Mouse (Mus musculus): ENCODE results near the gene Metrnl. TPM values are rescaled to one million over a fixed set of nuclear protein-coding genes. Genes with fewer than 3 reads are reported as not detected.

The Metrnl gene
- polyA plus RNA-seq, 1 experiment from 2014 or later: 1.9 TPM

DNA sequence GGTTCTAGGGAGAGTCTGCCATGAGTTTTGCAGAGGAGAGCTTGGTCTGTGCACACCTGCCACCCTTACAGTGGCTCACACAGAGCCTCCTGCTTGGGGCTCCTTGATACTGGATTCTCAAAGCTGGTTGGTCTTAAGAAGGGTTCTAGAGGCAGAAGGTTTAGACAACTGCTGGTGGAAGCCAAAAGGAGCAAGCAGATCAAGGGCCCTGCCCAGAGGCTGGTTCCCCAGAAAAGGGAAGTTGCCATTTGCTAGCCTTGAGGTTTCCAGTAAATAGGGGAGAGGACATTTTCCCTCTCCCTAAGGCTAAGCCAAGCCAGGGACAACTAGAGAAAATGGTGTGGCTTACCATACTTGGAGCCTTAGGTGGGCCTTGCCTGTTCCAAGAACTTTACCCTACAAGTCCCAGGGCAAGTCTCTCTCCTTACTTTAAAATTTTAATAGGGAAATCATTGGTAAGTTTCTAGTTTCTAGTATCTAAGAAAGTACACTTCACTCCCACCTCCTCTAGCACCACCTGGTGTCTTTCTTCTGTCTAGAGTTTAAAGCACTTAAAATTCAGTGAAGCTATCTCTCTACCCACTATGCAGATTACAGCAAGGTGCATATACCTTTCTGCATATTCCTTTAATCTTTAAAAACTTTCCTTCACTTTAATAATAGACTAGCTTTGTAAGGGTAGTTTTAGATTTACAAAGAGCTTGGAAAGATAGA lies 42.7 kb downstream of the Metrnl start:
- no peak for ATAC-seq
- no peaks in the 10 kb centered on the region for H3K36me3 ChIP-seq (ENCODE audit: poor library complexity, severe bottlenecking)
- no peak overlapping the region for H3K27ac ChIP-seq
- H3K4me2 ChIP-seq: no peak overlapping the region
- no peak overlapping the region for H3K9ac ChIP-seq
- H3K27me3 ChIP-seq: no peaks in the 10 kb centered on the region
- H3K4me3 ChIP-seq: no peak overlapping the region
- no peaks in the 10 kb centered on the region for H3K4me1 ChIP-seq
- no peaks in the 10 kb centered on the region for H3K9me3 ChIP-seq (replicated peaks)

DNA sequence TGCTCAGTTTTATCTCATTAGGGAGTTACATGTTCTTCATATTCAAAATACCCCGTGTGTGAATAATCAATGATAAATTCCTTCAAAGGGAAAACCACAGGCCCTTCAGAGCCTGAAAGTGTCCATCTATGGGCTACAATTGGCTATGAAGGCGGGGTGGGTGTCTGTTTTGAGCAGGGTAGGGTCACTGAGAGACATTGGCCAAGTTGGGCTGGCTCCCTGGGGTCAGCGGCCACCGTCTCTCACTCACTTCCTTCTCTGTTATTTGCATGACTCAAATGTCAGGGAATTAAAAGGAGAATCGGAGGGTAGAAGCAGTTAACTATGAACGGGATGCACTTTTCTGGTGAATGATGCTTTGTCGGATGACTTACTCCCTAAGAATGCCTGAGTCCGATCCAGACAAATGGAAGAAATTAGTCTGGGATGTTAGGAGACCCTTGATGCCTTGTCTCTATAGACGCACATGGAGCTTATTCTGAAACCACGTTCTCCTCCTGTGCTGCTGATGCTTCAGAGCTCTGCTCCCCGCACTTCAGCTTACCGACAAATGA lies 45.7 kb downstream of the Metrnl start:
- no peak for ATAC-seq
- H3K27me3 ChIP-seq: no peaks in the 10 kb centered on the region
- no peaks in the 10 kb centered on the region for H3K9me3 ChIP-seq (replicated peaks)
- no peak overlapping the region for H3K4me2 ChIP-seq
- 75% methylated on average over 12 of the region's 12 CpGs for WGBS
- H3K27ac ChIP-seq: no peak overlapping the region
- no peak overlapping the region for H3K4me3 ChIP-seq
- H3K9ac ChIP-seq: no peak overlapping the region
- H3K36me3 ChIP-seq (ENCODE audit: poor library complexity, severe bottlenecking): no peaks in the 10 kb centered on the region
- no peaks in the 10 kb centered on the region for H3K4me1 ChIP-seq

DNA sequence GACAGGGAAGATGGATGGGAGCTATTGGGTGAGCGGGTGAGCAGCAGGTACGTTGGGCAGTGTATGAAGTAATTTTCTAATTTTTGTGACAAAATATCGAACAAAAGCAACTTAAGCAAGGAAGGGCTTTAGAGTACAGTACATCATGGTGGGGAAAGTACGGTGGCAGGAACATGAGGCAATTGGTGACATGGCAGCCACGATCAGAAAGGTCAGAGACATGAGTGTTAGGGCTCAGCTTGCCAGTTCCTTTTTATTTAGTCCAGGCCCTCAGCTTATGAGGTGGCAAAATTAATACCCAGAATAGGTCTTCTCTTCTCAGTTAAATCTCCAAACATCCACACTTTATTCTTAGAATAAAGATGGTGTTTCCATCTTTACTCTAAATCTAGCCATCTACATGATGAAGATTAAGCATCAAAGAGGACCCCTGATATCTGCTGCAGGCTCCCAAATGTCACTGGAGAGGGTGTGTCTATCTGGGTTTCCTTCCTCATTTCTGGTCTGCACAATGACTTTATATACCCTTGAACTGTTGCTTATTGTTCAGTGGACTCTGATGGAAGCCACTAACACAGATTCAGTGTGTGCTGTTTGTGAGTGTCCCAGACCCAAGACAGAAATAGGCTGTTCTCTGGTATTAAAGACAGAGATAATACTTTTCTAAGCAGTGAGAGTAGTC lies 46.8 kb downstream of the Metrnl start:
- no peak overlapping the region for H3K4me3 ChIP-seq
- H3K9me3 ChIP-seq (replicated peaks): no peaks in the 10 kb centered on the region
- H3K27ac ChIP-seq: no peak overlapping the region
- H3K4me2 ChIP-seq: no peak overlapping the region
- H3K4me1 ChIP-seq: no peaks in the 10 kb centered on the region
- H3K27me3 ChIP-seq: no peaks in the 10 kb centered on the region
- 92% methylated on average over 5 of the region's 5 CpGs for WGBS
- H3K9ac ChIP-seq: no peak overlapping the region
- ATAC-seq: no peak
- H3K36me3 ChIP-seq (ENCODE audit: poor library complexity, severe bottlenecking): no peaks in the 10 kb centered on the region

Other genes starting within 250 kb of the Metrnl start
- 45.2 and 50.0 TPM in 2 replicates for gene Tbcd, start 249.6 kb upstream of the Metrnl start, polyA plus RNA-seq (2015; fragmentation: Nextera tagmentation; extraction: Ambion mirVana)
- 0.19 and 0.44 TPM in 2 replicates for gene Zfp750, start 182.2 kb upstream of the Metrnl start, polyA plus RNA-seq (2015; fragmentation: Nextera tagmentation; extraction: Ambion mirVana)
- 5.8 and 7.0 TPM in 2 replicates for gene B3gntl1, start 28.4 kb upstream of the Metrnl start, polyA plus RNA-seq (2015; fragmentation: Nextera tagmentation; extraction: Ambion mirVana)
- gene Ptchd3, start 128.7 kb downstream of the Metrnl start, polyA plus RNA-seq (2015; fragmentation: Nextera tagmentation; extraction: Ambion mirVana): not detected in 2 replicates

All from forebrain, embryonic 13.5 days (tissue).